Mouse (Mus musculus) MEL (cell line): ENCODE data around the gene Camta1.

Experiments
- BHLHE40 ChIP-seq: IDR thresholded peaks from 2 replicates; pipeline ENCODE4 v1.6.1; 2012; ENCODE audit warnings: low read depth, mild to moderate bottlenecking, inconsistent platforms, low read length, improper control_type of control experiment, borderline replicate concordance
- CTCF ChIP-seq, 3 experiments: IDR thresholded peaks in 2 of 3; conservative IDR thresholded peaks in 1 of 3; 2 replicates each; pipeline ENCODE4 v1.5.1; 2011 to 2012; ENCODE audit warnings: low read length in 3 of 3, low read depth in 2 of 3, mild to moderate bottlenecking in 2 of 3, improper control_type of control experiment in 1 of 3, inconsistent platforms in 1 of 3, mixed read lengths in 1 of 3, moderate library complexity in 1 of 3; ENCODE audit not compliant: control insufficient read depth in 1 of 3, insufficient read depth in 1 of 3, poor library complexity in 1 of 3, severe bottlenecking in 1 of 3
- EP300 ChIP-seq, 2 experiments: IDR thresholded peaks; 2 replicates each; pipeline ENCODE4 v1.6.1; 2011; ENCODE audit warnings: improper control_type of control experiment in 2 of 2, low read length in 2 of 2, low read depth in 1 of 2, mild to moderate bottlenecking in 1 of 2
- HCFC1 ChIP-seq: IDR thresholded peaks from 2 replicates; pipeline ENCODE4 v1.6.1; 2012; ENCODE audit warnings: low read depth, mild to moderate bottlenecking, inconsistent platforms, low read length, improper control_type of control experiment, moderate library complexity
- MAFK ChIP-seq: IDR thresholded peaks from 2 replicates; pipeline ENCODE4 v1.6.1; 2011; ENCODE audit warnings: low read depth, mild to moderate bottlenecking, low read length, improper control_type of control experiment, borderline replicate concordance
- MAX ChIP-seq: IDR thresholded peaks from 2 replicates; pipeline ENCODE4 v1.6.1; 2011; ENCODE audit warnings: low read length, improper control_type of control experiment
- MAZ ChIP-seq: IDR thresholded peaks from 2 replicates; pipeline ENCODE4 v1.6.1; 2012; ENCODE audit warnings: low read depth, mild to moderate bottlenecking, inconsistent platforms, low read length, improper control_type of control experiment
- MYC ChIP-seq: IDR thresholded peaks from 2 replicates; pipeline ENCODE4 v1.6.1; 2011; ENCODE audit warnings: low read depth, mild to moderate bottlenecking, low read length, improper control_type of control experiment, moderate library complexity
- NELFE ChIP-seq: IDR thresholded peaks from 2 replicates; pipeline ENCODE4 v1.6.1; 2011; ENCODE audit warnings: low read depth, low read length, improper control_type of control experiment
- NRF1 ChIP-seq: IDR thresholded peaks from 2 replicates; pipeline ENCODE4 v1.6.1; 2014; ENCODE audit warnings: low read depth, mild to moderate bottlenecking, inconsistent platforms, low read length, improper control_type of control experiment, moderate library complexity; ENCODE audit not compliant: poor library complexity, insufficient read depth, severe bottlenecking
- ZC3H11A ChIP-seq: IDR thresholded peaks from 2 replicates; pipeline ENCODE4 v1.6.1; 2012; ENCODE audit warnings: low read depth, mild to moderate bottlenecking, inconsistent platforms, low read length, improper control_type of control experiment
- ZNF384 ChIP-seq: IDR thresholded peaks from 2 replicates; pipeline ENCODE4 v1.6.1; 2012; ENCODE audit warnings: low read depth, mild to moderate bottlenecking, inconsistent platforms, low read length, improper control_type of control experiment

- no peak for TF ChIP-seq BHLHE40
- no peak for TF ChIP-seq CTCF (IDR thresholded peaks at IDR 0.05 in 2 of 3, conservative IDR thresholded peaks at IDR 0.05 in 1 of 3; ENCODE audit: control insufficient read depth in 1 of 3, insufficient read depth in 1 of 3, low read depth in 2 of 3, low read length in 3 of 3, poor library complexity in 1 of 3, severe bottlenecking in 1 of 3)
- no peak for TF ChIP-seq MAZ
- no peak for TF ChIP-seq EP300 (IDR thresholded peaks at IDR 0.05; ENCODE audit: low read depth in 1 of 2, low read length in 2 of 2)
- no peak for TF ChIP-seq MAFK
- no peak for TF ChIP-seq MAX
- TF ChIP-seq HCFC1: no peak
- no peak for TF ChIP-seq MYC
- TF ChIP-seq NELFE: no peak
- TF ChIP-seq ZC3H11A: no peak
- TF ChIP-seq NRF1: no peak
- no peak for TF ChIP-seq ZNF384
Measured at GRCm38 (mm10) chr4:151303931-151304330, 557.7 kb downstream of the Camta1 start.
